Mouse (Mus musculus): Measurements from ENCODE around the gene Ccr4. TPM values are rescaled to one million over a fixed set of nuclear protein-coding genes. Genes with fewer than 3 reads are reported as not detected.

Ccr4 gene
- polyA plus RNA-seq, 1 experiment from 2014 or later, result not detected

- Histone ChIP-seq H3K9me3 (ENCODE audit: low read depth, low read length) (no peaks in the 10 kb centered on the region), H3K9ac (no peak overlapping the region), H3K4me1 (ENCODE audit: insufficient read depth) (no peaks in the 10 kb centered on the region), H3K36me3 (ENCODE audit: insufficient read depth) (no peaks in the 10 kb centered on the region), H3K4me3 (ENCODE audit: low read depth, low read length) (no peak overlapping the region), H3K27ac (ENCODE audit: low read depth) (no peak overlapping the region), H3K27me3 (ENCODE audit: insufficient read depth, low read length) (no peaks in the 10 kb centered on the region), H3K4me2 (no peak overlapping the region)
- ATAC-seq (ENCODE audit: insufficient read depth) (0 out of 2 replicates have a peak, but pooled peaks have one; percentile 55), DNase-seq (peak; percentile 92)
- 18% methylated on average over 15 of the region's 15 CpGs for WGBS
- TF ChIP-seq CTCF (IDR thresholded peaks at IDR 0.05; ENCODE audit: low read depth), result peak; percentile 80
Measured at GRCm38 (mm10) chr9:114499783-114500515, 4.8 kb downstream of the Ccr4 start.

- DNase-seq (peak; percentile 97), ATAC-seq (ENCODE audit: insufficient read depth) (peak; percentile 84)
- H3K36me3 ChIP-seq (ENCODE audit: insufficient read depth), result no peaks in the 10 kb centered on the region
- no peaks in the 10 kb centered on the region for H3K9me3 ChIP-seq (ENCODE audit: low read depth, low read length)
- no peaks in the 10 kb centered on the region for H3K27me3 ChIP-seq (ENCODE audit: insufficient read depth, low read length)
- 4% methylated on average over 11 of the region's 11 CpGs for WGBS
- TF ChIP-seq CTCF (IDR thresholded peaks at IDR 0.05; ENCODE audit: low read depth), result peak; percentile 94
- H3K4me3 ChIP-seq (ENCODE audit: low read depth, low read length), result no peak overlapping the region
- H3K9ac ChIP-seq, result no peak overlapping the region
- H3K4me1 ChIP-seq (ENCODE audit: insufficient read depth), result no peaks in the 10 kb centered on the region
- no peak overlapping the region for H3K27ac ChIP-seq (ENCODE audit: low read depth)
- peak overlapping the region; percentile 4; the same call in 1 of the 2 replicates for H3K4me2 ChIP-seq
Measured at GRCm38 (mm10) chr9:114498218-114498617, 6.5 kb downstream of the Ccr4 start.

- no peak for DNase-seq
- H3K9me3 ChIP-seq (ENCODE audit: low read depth, low read length), result no peaks in the 10 kb centered on the region
- WGBS, result 80% methylated on average over 7 of the region's 7 CpGs
Measured at GRCm38 (mm10) chr9:114496469-114496868, 8.2 kb downstream of the Ccr4 start.

GRCm38 (mm10) chr9:114487481-114488258 is 17.0 kb downstream of the Ccr4 start:
- no peak for TF ChIP-seq CTCF (IDR thresholded peaks at IDR 0.05; ENCODE audit: low read depth)
- no peaks in the 10 kb centered on the region for H3K36me3 ChIP-seq (ENCODE audit: insufficient read depth)
- H3K4me3 ChIP-seq (ENCODE audit: low read depth, low read length), result no peak overlapping the region
- WGBS, result 79% methylated on average over 23 of the region's 23 CpGs
- no peak overlapping the region for H3K27ac ChIP-seq (ENCODE audit: low read depth)
- no peak overlapping the region for H3K9ac ChIP-seq
- no peaks in the 10 kb centered on the region for H3K4me1 ChIP-seq (ENCODE audit: insufficient read depth)
- H3K9me3 ChIP-seq (ENCODE audit: low read depth, low read length), result no peaks in the 10 kb centered on the region
- no peak for DNase-seq
- no peak for ATAC-seq (ENCODE audit: insufficient read depth)
- no peaks in the 10 kb centered on the region for H3K27me3 ChIP-seq (ENCODE audit: insufficient read depth, low read length)
- H3K4me2 ChIP-seq, result no peak overlapping the region

More at GRCm38 (mm10) chr9:114496469-114496868, 8.2 kb downstream of the Ccr4 start:
- Histone ChIP-seq H3K27ac (ENCODE audit: low read depth) (no peak overlapping the region), H3K9ac (no peak overlapping the region), H3K4me3 (ENCODE audit: low read depth, low read length) (no peak overlapping the region), H3K4me1 (ENCODE audit: insufficient read depth) (no peaks in the 10 kb centered on the region), H3K4me2 (no peak overlapping the region), H3K36me3 (ENCODE audit: insufficient read depth) (no peaks in the 10 kb centered on the region), H3K27me3 (ENCODE audit: insufficient read depth, low read length) (no peaks in the 10 kb centered on the region)
- TF ChIP-seq CTCF (IDR thresholded peaks at IDR 0.05; ENCODE audit: low read depth), result no peak
- ATAC-seq (ENCODE audit: insufficient read depth), result no peak

GRCm38 (mm10) chr9:114486808-114487207 is 17.9 kb downstream of the Ccr4 start:
- WGBS, result 75% methylated on average over 4 of the region's 4 CpGs
- no peak overlapping the region for H3K4me3 ChIP-seq (ENCODE audit: low read depth, low read length)
- H3K36me3 ChIP-seq (ENCODE audit: insufficient read depth), result no peaks in the 10 kb centered on the region
- H3K9me3 ChIP-seq (ENCODE audit: low read depth, low read length), result no peaks in the 10 kb centered on the region
- H3K4me1 ChIP-seq (ENCODE audit: insufficient read depth), result no peaks in the 10 kb centered on the region
- TF ChIP-seq CTCF (IDR thresholded peaks at IDR 0.05; ENCODE audit: low read depth), result no peak
- H3K27me3 ChIP-seq (ENCODE audit: insufficient read depth, low read length), result no peaks in the 10 kb centered on the region
- no peak overlapping the region for H3K4me2 ChIP-seq
- ATAC-seq (ENCODE audit: insufficient read depth) (no peak), DNase-seq (no peak)
- H3K27ac ChIP-seq (ENCODE audit: low read depth), result no peak overlapping the region
- H3K9ac ChIP-seq, result no peak overlapping the region

GRCm38 (mm10) chr9:114484771-114485170 is 19.9 kb downstream of the Ccr4 start:
- no peak for TF ChIP-seq CTCF (IDR thresholded peaks at IDR 0.05; ENCODE audit: low read depth)
- ATAC-seq (ENCODE audit: insufficient read depth), result no peak; the same call in 1 of the 2 replicates
- no peak for DNase-seq

GRCm38 (mm10) chr9:114480940-114481339 is 23.8 kb downstream of the Ccr4 start:
- H3K9ac ChIP-seq, result no peak overlapping the region
- H3K4me2 ChIP-seq, result no peak overlapping the region
- no peaks in the 10 kb centered on the region for H3K4me1 ChIP-seq (ENCODE audit: insufficient read depth)
- H3K27ac ChIP-seq (ENCODE audit: low read depth), result no peak overlapping the region
- ATAC-seq (ENCODE audit: insufficient read depth) (no peak), DNase-seq (no peak)
- H3K27me3 ChIP-seq (ENCODE audit: insufficient read depth, low read length), result no peaks in the 10 kb centered on the region
- no peaks in the 10 kb centered on the region for H3K36me3 ChIP-seq (ENCODE audit: insufficient read depth)
- H3K9me3 ChIP-seq (ENCODE audit: low read depth, low read length), result no peaks in the 10 kb centered on the region
- H3K4me3 ChIP-seq (ENCODE audit: low read depth, low read length), result no peak overlapping the region
- 68% methylated on average over 3 of the region's 3 CpGs for WGBS
- no peak for TF ChIP-seq CTCF (IDR thresholded peaks at IDR 0.05; ENCODE audit: low read depth)

More at GRCm38 (mm10) chr9:114484771-114485170, 19.9 kb downstream of the Ccr4 start:
- H3K36me3 ChIP-seq (ENCODE audit: insufficient read depth), result no peaks in the 10 kb centered on the region
- H3K4me3 ChIP-seq (ENCODE audit: low read depth, low read length), result no peak overlapping the region
- H3K9me3 ChIP-seq (ENCODE audit: low read depth, low read length), result no peaks in the 10 kb centered on the region
- no peak overlapping the region for H3K9ac ChIP-seq
- H3K27ac ChIP-seq (ENCODE audit: low read depth), result no peak overlapping the region
- WGBS, result 68% methylated on average over 5 of the region's 5 CpGs
- no peaks in the 10 kb centered on the region for H3K27me3 ChIP-seq (ENCODE audit: insufficient read depth, low read length)
- H3K4me1 ChIP-seq (ENCODE audit: insufficient read depth), result no peaks in the 10 kb centered on the region
- no peak overlapping the region for H3K4me2 ChIP-seq
